Mouse (Mus musculus): Measurements from ENCODE around the gene Gdnf. TPM values are rescaled to one million over a fixed set of nuclear protein-coding genes. Genes with fewer than 3 reads are reported as not detected.

The Gdnf gene
- total and polyA plus RNA-seq, 3 experiments, result 0.10 to 0.68 (median 0.39) TPM

DNA sequence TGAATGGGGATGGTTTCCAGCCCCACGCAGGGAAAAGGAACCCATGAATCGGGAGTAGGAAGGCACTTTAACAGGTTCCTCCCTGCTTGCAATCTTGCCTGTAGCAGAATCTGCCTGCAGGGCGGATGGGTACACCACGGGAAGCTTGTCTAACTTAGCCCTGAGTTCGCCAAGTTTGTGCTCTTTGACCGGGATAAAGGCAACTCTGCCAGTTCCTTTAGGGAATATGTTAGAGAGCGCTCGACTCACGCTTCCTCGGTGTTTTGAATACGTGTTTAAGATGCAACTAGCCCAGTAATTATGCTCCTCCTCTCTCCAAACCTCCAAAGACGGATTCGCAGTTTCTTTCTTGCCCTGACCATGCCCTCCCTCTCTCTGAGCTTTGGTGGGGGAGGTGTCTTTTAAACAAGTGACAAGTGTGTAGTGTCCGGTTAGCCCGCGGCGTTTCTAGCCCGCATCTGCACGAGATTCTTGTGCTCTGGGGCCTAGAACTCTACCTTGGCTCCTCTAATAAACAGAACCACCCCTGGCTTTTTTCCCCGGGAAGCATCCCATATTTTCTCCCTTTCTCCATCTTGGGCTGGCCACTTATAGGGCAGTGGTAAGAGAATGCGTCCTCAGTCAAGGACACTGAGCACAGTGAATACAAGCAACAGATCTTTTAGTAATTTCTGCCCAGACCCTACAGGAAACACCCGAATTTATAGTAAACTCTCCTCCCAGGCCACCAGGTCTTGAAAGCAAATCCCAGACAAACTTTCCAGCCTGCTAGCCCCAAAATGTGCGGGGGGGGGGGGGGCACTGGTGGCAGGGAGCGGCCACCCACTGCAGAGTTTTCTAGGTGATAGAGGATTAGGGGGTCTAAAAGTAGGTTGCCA is 1.4 kb downstream of the Gdnf start:
- Histone ChIP-seq H3K9ac (ENCODE audit: low read depth, low read length) (no peak overlapping the region), H3K27ac (no peak overlapping the region), H3K4me3 (no peak overlapping the region), H3K4me1 (ENCODE audit: control insufficient read depth, insufficient read depth, low read length) (no peaks in the 10 kb centered on the region), H3K36me3 (ENCODE audit: control insufficient read depth, insufficient read depth, low read length) (no peaks in the 10 kb centered on the region), H3K79me2 (replicated peaks; ENCODE audit: control insufficient read depth, insufficient read depth, low read length) (no peaks in the 10 kb centered on the region), H3K27me3 (ENCODE audit: control insufficient read depth, insufficient read depth, low read length) (peaks cover 20% of the 10 kb centered on the region)
- TF ChIP-seq CTCF (IDR thresholded peaks at IDR 0.05), result no peak
- no peak for TF ChIP-seq EP300 (IDR thresholded peaks at IDR 0.05; ENCODE audit: insufficient read depth, low read depth, low read length)
- TF ChIP-seq POLR2A (IDR thresholded peaks at IDR 0.05; ENCODE audit: insufficient read depth, low read depth, low read length), result no peak
- no peak for DNase-seq
- intact Hi-C loops (cut with DNase I), result loop anchor here (1.0 to 5.0 kb wide), 2 partner anchors 335 to 352 kb away; no protein-coding TSS in a partner anchor
- 39% methylated on average over 24 of the region's 24 CpGs for WGBS

DNA sequence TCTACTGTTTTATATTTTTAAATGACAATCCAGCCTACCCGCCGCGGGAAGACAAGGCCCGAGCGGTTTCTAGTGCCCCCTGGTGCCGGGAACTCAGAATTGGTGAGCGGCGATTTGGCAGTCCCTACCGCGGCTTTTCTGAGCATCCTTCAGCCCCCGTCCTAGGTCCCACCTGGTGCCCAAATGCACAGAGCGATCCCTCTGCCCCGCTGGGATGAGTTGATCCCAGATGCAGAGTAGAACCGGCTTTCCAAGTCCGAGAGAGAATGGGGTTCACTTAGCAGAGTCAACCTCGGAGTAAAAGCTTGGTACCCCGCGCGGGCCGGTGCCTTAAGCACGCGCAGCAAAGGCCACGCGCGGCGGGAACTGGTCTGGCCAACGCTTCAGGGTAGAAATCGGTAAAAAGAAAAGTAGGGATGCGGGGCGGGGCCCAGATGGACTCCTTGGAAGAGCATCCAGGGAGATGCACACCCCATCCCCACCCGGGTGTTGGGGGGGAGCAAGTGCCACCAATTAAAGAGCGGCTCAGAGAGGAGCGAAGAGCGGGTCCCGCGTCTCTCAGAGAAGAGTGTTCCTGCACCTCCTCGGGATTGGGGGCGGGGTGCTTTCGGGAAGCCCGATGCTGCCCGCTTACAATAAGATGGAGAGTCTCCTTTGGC is 2.4 kb downstream of the Gdnf start:
- intact Hi-C loops (cut with DNase I), result loop anchor here (1.0 to 5.0 kb wide), 2 partner anchors 336 to 353 kb away; no protein-coding TSS in a partner anchor
- peaks cover 20% of the 10 kb centered on the region for H3K27me3 ChIP-seq (ENCODE audit: control insufficient read depth, insufficient read depth, low read length)
- H3K27ac ChIP-seq, result no peak overlapping the region
- H3K36me3 ChIP-seq (ENCODE audit: control insufficient read depth, insufficient read depth, low read length), result no peaks in the 10 kb centered on the region
- TF ChIP-seq CTCF (IDR thresholded peaks at IDR 0.05), result peak; percentile 81
- TF ChIP-seq POLR2A (IDR thresholded peaks at IDR 0.05; ENCODE audit: insufficient read depth, low read depth, low read length), result no peak
- peak; percentile 54 to 81 for DNase-seq
- H3K4me3 ChIP-seq, result peak overlapping the region; percentile 43
- H3K9ac ChIP-seq (ENCODE audit: low read depth, low read length), result no peak overlapping the region
- no peaks in the 10 kb centered on the region for H3K79me2 ChIP-seq (replicated peaks; ENCODE audit: control insufficient read depth, insufficient read depth, low read length)
- WGBS, result 2% methylated on average over 41 of the region's 41 CpGs
- no peaks in the 10 kb centered on the region for H3K4me1 ChIP-seq (ENCODE audit: control insufficient read depth, insufficient read depth, low read length)

DNA sequence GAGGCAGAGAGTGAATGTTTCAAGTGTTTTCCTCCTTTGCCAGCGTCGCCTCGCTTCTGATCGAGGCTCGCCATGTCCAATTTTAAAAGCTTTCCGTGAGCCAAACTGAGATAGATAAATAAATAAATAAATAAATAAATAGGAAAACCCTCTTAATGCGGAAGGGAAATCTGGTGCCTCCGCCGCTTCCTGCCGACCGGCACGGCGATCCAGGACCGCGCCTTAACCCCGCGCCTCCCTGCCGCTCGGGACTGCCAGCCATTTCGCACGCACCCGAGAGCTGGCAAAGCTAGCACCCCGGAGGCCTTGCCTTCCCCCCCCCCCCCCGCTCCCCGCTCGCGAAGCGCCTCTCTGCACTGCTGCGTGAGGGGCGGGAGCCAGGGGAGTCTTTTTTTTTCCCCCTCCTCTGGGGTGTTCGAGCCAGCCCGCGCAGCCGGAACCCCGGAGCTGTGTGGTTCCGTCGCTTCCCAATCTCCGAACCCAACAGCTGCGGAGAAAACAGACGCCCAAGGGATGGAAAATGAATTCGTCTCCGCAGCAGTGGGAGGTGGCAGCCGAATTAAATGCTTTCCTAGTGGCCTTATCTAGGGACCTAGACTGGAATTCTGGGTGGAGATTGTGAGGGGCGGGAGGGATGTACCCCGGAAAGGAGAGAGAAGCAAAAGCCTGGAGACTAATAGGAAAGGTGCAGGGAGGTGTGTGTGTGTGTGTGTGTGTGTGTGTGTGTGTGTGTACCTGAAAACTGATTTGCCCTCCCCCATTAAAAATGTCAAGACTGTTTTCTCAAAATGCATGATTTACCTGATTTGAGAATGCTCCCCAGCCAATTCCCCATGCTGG is 3.1 kb downstream of the Gdnf start:
- peak in 1 of 2 experiments; percentile 26 for DNase-seq
- no peaks in the 10 kb centered on the region for H3K36me3 ChIP-seq (ENCODE audit: control insufficient read depth, insufficient read depth, low read length)
- peak overlapping the region; percentile 43 for H3K4me3 ChIP-seq
- H3K27ac ChIP-seq, result no peak overlapping the region
- H3K79me2 ChIP-seq (replicated peaks; ENCODE audit: control insufficient read depth, insufficient read depth, low read length), result no peaks in the 10 kb centered on the region
- peak overlapping the region; percentile 21; the same call in 1 of the 2 replicates for H3K9ac ChIP-seq (ENCODE audit: low read depth, low read length)
- H3K4me1 ChIP-seq (ENCODE audit: control insufficient read depth, insufficient read depth, low read length), result no peaks in the 10 kb centered on the region
- intact Hi-C loops (cut with DNase I), result loop anchor here (5.0 kb wide), 1 partner anchor 336 kb away; no protein-coding TSS in a partner anchor
- H3K27me3 ChIP-seq (ENCODE audit: control insufficient read depth, insufficient read depth, low read length), result peaks cover 20% of the 10 kb centered on the region
- TF ChIP-seq EP300 (IDR thresholded peaks at IDR 0.05; ENCODE audit: insufficient read depth, low read depth, low read length), result no peak
- no peak for TF ChIP-seq POLR2A (IDR thresholded peaks at IDR 0.05; ENCODE audit: insufficient read depth, low read depth, low read length)
- TF ChIP-seq CTCF (IDR thresholded peaks at IDR 0.05), result no peak
- 3% methylated on average over 45 of the region's 45 CpGs for WGBS

DNA sequence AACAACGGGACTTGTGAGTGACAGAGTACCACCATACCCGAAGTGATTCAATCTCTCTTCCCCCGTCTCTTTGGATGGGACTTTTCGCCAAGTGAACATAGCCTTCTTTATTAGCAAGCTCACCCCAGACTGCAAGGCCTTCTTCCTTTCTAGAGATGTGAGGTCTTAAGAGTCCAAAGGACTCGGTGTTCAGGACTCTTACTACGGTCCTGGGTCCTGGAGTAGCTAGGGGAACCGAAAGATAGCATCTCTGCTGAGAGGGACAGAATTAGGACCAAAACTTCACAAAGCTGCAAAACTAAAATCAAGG is 3.7 kb downstream of the Gdnf start:
- H3K4me3 ChIP-seq, result no peak overlapping the region
- peaks cover 20% of the 10 kb centered on the region for H3K27me3 ChIP-seq (ENCODE audit: control insufficient read depth, insufficient read depth, low read length)
- no peaks in the 10 kb centered on the region for H3K36me3 ChIP-seq (ENCODE audit: control insufficient read depth, insufficient read depth, low read length)
- no peak for DNase-seq
- no peaks in the 10 kb centered on the region for H3K79me2 ChIP-seq (replicated peaks; ENCODE audit: control insufficient read depth, insufficient read depth, low read length)
- no peak overlapping the region for H3K27ac ChIP-seq
- intact Hi-C loops (cut with DNase I), result loop anchor here (5.0 kb wide), 1 partner anchor 337 kb away; no protein-coding TSS in a partner anchor
- no peak overlapping the region for H3K9ac ChIP-seq (ENCODE audit: low read depth, low read length)
- WGBS, result 47% methylated on average over 7 of the region's 7 CpGs
- no peaks in the 10 kb centered on the region for H3K4me1 ChIP-seq (ENCODE audit: control insufficient read depth, insufficient read depth, low read length)
- TF ChIP-seq EP300 (IDR thresholded peaks at IDR 0.05; ENCODE audit: insufficient read depth, low read depth, low read length) (no peak), CTCF (IDR thresholded peaks at IDR 0.05) (no peak), POLR2A (IDR thresholded peaks at IDR 0.05; ENCODE audit: insufficient read depth, low read depth, low read length) (no peak)

DNA sequence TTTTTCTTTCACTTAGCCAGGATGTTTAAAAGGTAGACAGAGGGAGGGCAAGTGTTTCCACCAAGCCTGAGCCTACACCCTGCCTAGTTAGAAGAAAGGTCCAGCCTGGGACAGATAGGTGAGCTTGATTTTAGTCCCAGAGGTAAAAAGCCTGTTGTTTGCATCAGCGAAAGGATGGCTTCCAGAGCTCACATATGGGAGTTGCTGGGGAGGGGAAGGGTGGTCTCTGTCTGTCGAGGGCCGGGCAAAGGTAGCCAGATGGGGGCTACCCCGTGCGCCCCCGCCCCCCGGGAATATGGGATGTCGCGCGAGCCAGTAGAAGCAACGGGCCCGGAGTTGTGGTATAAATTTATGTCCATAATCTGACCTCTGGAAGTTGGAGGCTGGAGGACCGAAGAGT is 4.3 kb downstream of the Gdnf start:
- Histone ChIP-seq H3K27ac (no peak overlapping the region), H3K4me1 (ENCODE audit: control insufficient read depth, insufficient read depth, low read length) (no peaks in the 10 kb centered on the region), H3K36me3 (ENCODE audit: control insufficient read depth, insufficient read depth, low read length) (no peaks in the 10 kb centered on the region), H3K27me3 (ENCODE audit: control insufficient read depth, insufficient read depth, low read length) (peaks cover 20% of the 10 kb centered on the region), H3K79me2 (replicated peaks; ENCODE audit: control insufficient read depth, insufficient read depth, low read length) (no peaks in the 10 kb centered on the region), H3K9ac (ENCODE audit: low read depth, low read length) (no peak overlapping the region), H3K4me3 (no peak overlapping the region)
- intact Hi-C loops (cut with DNase I), result loop anchor here (5.0 kb wide), 1 partner anchor 338 kb away; no protein-coding TSS in a partner anchor
- 5% methylated on average over 13 of the region's 13 CpGs for WGBS
- no peak for DNase-seq
- TF ChIP-seq CTCF (IDR thresholded peaks at IDR 0.05), result no peak
- no peak for TF ChIP-seq EP300 (IDR thresholded peaks at IDR 0.05; ENCODE audit: insufficient read depth, low read depth, low read length)
- no peak for TF ChIP-seq POLR2A (IDR thresholded peaks at IDR 0.05; ENCODE audit: insufficient read depth, low read depth, low read length)

Data from heart, adult 2 months (tissue).